Mouse (Mus musculus) embryonic facial prominence, embryonic 12.5 days (tissue): Measurements from ENCODE around the gene Exoc4. TPM values are rescaled to one million over a fixed set of nuclear protein-coding genes. Genes with fewer than 3 reads are reported as not detected.

ENCODE experiments used
- ATAC-seq: fragments of 200-750 bp; cut with Nextera tagmentation; 2 replicates; pipeline ENCODE4 v1.8.0; 2017; ENCODE audit not compliant: insufficient number of reproducible peaks, insufficient read depth, low FRiP score, low TSS enrichment
- H3K27ac ChIP-seq: fragments of 300-500 bp; sonication (generic); 2 replicates; pipeline ENCODE4 v1.5.1; 2016; ENCODE audit warnings: mild to moderate bottlenecking
- H3K27me3 ChIP-seq: fragments of 300-500 bp; sonication (generic); 2 replicates; pipeline ENCODE4 v1.6.1; 2016; ENCODE audit warnings: mild to moderate bottlenecking, moderate library complexity
- H3K36me3 ChIP-seq: fragments of 300-500 bp; sonication (generic); 2 replicates; pipeline ENCODE4 v1.6.1; 2016; ENCODE audit warnings: mild to moderate bottlenecking
- H3K4me1 ChIP-seq: fragments of 300-500 bp; sonication (generic); 2 replicates; pipeline ENCODE4 v1.6.1; 2016
- H3K4me2 ChIP-seq: fragments of 300-500 bp; sonication (generic); replicated peaks from 2 replicates; pipeline ENCODE4 v1.6.1; 2016; ENCODE audit warnings: mild to moderate bottlenecking, moderate library complexity
- H3K4me3 ChIP-seq: fragments of 300-500 bp; sonication (generic); 2 replicates; pipeline ENCODE4 v1.5.1; 2016; ENCODE audit warnings: mild to moderate bottlenecking
- H3K9ac ChIP-seq: fragments of 300-500 bp; sonication (generic); 2 replicates; pipeline ENCODE4 v1.6.1; 2016; ENCODE audit warnings: mild to moderate bottlenecking, moderate library complexity
- H3K9me3 ChIP-seq: fragments of 300-500 bp; sonication (generic); 2 replicates; pipeline ENCODE4 v1.6.1; 2016; ENCODE audit warnings: mild to moderate bottlenecking, moderate library complexity
- WGBS: fragments of 180-500 bp; shearing (Covaris S2); methylation state at CpG from one replicate; pipeline ENCODE4 v1.1.7; 2016; 5-methylcytosine and 5-hydroxymethylcytosine counted together
- polyA plus RNA-seq: library from polyadenylated mRNA; unstranded; fragments of >200 nt; fragmentation: Nextera tagmentation; extraction: Ambion mirVana; gene quantifications from 2 replicates; pipeline ENCODE4 v1.2.1, GENCODE M21; 2016

Exoc4 gene
- polyA plus RNA-seq, 1 experiment from 2014 or later = 39.1 TPM

DNA sequence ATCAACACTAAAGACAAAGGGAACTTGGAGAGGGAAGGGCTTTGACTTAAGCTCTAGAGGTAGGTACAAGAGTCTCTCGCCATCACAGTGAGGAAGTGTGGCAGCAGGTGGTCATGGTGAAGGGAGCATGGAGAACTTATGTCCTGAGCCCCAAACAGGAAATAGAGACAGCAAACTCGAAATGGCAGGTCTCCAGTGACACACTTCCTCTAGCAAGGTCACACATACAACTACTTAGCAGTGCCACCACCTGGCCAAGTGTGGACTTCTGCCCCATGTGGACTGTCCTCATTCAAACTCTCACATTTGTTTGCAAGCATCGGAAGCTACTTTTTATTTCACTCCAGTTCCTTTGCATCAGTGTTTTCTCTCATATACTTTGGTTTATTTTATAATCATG lies 74.0 kb downstream of the Exoc4 start:
- 84% methylated on average over 3 of the region's 3 CpGs for WGBS
- Histone ChIP-seq H3K9ac (no peak overlapping the region), H3K4me2 (no peak overlapping the region), H3K9me3 (no peaks in the 10 kb centered on the region), H3K36me3 (no peaks in the 10 kb centered on the region), H3K27me3 (no peaks in the 10 kb centered on the region), H3K27ac (no peak overlapping the region), H3K4me3 (no peak overlapping the region), H3K4me1 (no peaks in the 10 kb centered on the region)
- ATAC-seq = no peak

DNA sequence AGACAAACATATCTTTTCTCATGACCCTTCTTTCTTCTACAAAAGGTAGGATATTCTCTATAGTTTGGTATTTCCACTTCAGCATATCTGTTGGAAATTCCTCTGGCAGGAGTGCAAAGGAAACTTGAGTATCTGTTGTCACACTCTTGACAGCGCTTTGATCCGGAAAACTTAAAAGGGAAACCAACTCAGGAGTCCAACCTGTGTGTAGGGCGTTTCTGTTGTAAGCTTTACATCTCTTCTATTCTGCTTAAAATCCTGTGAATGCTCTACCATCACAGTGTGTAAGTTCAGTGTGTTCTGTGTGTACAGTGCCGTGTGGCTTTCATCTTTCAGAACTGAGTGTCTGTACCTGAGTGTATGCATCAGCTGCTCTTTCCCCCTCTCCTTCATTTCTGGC lies 74.5 kb downstream of the Exoc4 start:
- Histone ChIP-seq H3K4me1 (no peaks in the 10 kb centered on the region), H3K36me3 (no peaks in the 10 kb centered on the region), H3K9ac (no peak overlapping the region), H3K27ac (no peak overlapping the region), H3K4me3 (no peak overlapping the region), H3K4me2 (no peak overlapping the region), H3K9me3 (no peaks in the 10 kb centered on the region), H3K27me3 (no peaks in the 10 kb centered on the region)
- no peak for ATAC-seq
- 82% methylated on average over 4 of the region's 4 CpGs for WGBS

DNA sequence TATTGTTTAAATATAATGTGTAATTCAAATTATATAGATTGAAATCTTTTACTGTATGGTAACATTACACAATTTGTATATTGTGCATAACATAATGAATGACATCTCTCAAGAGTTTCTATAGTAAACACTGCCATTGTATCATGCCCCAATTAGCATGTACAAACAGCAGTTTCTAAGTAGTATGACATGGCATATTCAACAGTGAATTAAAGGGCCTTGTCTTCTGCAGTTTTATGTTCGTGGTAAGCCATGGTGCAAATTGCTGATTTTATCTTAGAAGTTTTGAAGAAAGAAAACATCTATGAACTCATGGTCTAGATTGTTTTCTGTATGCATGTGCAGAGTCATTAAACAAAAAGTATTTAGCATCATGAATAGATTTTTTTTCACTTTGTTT lies 79.4 kb downstream of the Exoc4 start:
- no peaks in the 10 kb centered on the region for H3K9me3 ChIP-seq
- H3K4me1 ChIP-seq = no peaks in the 10 kb centered on the region
- H3K4me2 ChIP-seq = no peak overlapping the region
- H3K9ac ChIP-seq = no peak overlapping the region
- no peak for ATAC-seq
- no peak overlapping the region for H3K4me3 ChIP-seq
- no peaks in the 10 kb centered on the region for H3K36me3 ChIP-seq
- no peaks in the 10 kb centered on the region for H3K27me3 ChIP-seq
- 85% methylated on average over 1 of the region's 1 CpGs for whole genome bisulfite sequencing
- no peak overlapping the region for H3K27ac ChIP-seq

DNA sequence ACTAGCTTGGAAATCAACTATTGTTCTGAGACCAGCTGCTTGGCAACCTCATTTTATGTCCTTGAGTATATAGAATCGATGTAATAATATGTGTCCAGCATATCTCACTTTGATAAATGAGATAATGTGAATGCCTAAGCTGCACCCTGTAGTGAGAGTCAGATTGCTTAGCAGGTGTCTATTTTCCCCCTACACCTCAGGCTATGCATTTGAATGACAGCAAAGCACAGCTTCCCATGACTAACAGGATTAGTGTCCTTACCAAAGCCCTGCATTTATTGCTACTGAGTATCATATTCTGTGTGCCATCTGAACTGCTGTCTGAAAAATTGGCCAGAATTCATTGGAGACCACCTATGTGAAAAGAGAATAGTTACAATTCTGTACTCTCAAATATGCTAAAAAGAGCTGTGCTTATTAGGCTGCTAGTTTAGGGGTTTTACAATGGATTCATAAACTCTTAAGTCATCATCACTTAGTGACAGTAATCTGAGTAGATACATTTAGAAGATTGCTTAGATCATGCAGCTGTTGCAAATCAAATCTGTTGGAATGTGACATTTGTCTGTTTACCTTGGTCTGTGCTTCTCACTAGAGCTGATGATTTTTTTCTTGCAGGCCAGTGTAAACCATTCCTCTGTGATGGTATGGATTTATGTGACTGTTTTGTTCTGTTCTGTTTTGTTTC lies 98.3 kb downstream of the Exoc4 start:
- Histone ChIP-seq H3K36me3 (no peaks in the 10 kb centered on the region), H3K9ac (no peak overlapping the region), H3K4me1 (0 out of 2 replicates have a peak, but pooled peaks cover 3% of the 10 kb centered on the region), H3K4me3 (no peak overlapping the region), H3K27me3 (no peaks in the 10 kb centered on the region), H3K4me2 (no peak overlapping the region), H3K27ac (no peak overlapping the region), H3K9me3 (no peaks in the 10 kb centered on the region)
- WGBS = 78% methylated on average over 1 of the region's 1 CpGs
- no peak for ATAC-seq

DNA sequence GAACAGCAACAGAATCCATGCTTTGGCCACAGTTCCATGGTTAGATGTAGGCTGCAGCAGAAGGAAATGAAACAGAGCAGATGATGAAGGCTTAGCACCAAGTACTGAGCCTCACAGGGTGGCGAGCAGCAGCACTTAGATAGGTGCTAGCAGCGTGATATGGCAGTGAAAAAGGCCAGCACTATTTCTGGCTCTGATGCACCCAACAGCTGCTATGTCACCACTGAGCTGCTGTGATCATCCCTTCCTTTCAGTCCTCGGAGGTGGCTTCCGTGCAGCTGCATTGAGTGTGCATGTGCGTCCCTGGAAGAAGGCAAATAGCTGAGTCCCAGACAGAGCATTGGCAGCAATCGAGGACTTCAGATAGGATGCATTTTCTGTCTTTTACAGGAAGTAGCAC lies 112.7 kb downstream of the Exoc4 start:
- Histone ChIP-seq H3K27me3 (no peaks in the 10 kb centered on the region), H3K9me3 (no peaks in the 10 kb centered on the region), H3K4me2 (no peak overlapping the region), H3K4me1 (no peaks in the 10 kb centered on the region), H3K9ac (no peak overlapping the region), H3K4me3 (no peak overlapping the region), H3K27ac (no peak overlapping the region), H3K36me3 (no peaks in the 10 kb centered on the region)
- 86% methylated on average over 6 of the region's 6 CpGs for WGBS
- ATAC-seq = no peak

DNA sequence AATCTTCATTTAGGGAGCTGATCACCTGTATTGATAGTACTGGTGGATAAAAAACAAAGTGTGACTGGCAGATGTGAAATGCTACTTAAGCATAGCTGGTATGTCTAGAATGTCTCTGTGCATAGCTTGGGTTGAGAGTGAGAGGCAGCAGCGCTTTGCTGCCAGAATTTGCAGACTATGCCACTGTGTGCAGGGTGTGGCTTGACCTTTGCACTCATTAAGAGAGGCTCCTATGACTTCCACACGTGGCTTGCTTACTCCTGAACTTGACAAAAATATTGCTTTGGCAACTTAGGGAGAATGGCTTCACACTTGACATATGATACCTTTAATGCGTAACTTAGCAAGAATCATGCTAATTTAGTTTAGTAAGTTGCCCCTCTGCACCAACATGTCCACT lies 131.6 kb downstream of the Exoc4 start:
- Histone ChIP-seq H3K4me2 (no peak overlapping the region), H3K9me3 (no peaks in the 10 kb centered on the region), H3K9ac (no peak overlapping the region), H3K4me3 (no peak overlapping the region), H3K27me3 (no peaks in the 10 kb centered on the region), H3K36me3 (no peaks in the 10 kb centered on the region), H3K27ac (no peak overlapping the region), H3K4me1 (no peaks in the 10 kb centered on the region)
- 63% methylated on average over 3 of the region's 3 CpGs for WGBS
- ATAC-seq = no peak

DNA sequence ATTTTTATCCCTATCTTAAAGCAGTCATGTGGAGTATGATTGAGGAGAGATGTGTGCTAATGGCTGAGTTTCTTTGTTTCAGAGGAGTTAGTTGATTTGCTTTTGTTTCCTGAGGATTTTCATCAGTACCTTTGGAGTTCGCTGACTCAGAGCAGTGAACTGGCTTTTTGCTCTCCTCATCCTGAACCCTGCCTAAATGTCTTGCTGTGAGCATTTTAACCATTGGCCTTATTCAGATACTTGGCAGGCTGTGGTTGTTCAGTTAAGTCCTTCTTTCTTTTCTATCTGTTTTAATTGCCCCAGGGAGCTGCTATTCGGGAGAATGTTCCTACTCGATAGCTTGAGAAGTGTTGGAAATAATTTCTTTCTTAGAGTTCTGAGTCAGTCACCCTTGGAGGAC lies 133.3 kb downstream of the Exoc4 start:
- Histone ChIP-seq H3K4me1 (no peaks in the 10 kb centered on the region), H3K4me2 (no peak overlapping the region), H3K27me3 (no peaks in the 10 kb centered on the region), H3K9ac (no peak overlapping the region), H3K27ac (no peak overlapping the region), H3K9me3 (no peaks in the 10 kb centered on the region), H3K36me3 (no peaks in the 10 kb centered on the region), H3K4me3 (no peak overlapping the region)
- 71% methylated on average over 3 of the region's 3 CpGs for WGBS
- no peak for ATAC-seq

DNA sequence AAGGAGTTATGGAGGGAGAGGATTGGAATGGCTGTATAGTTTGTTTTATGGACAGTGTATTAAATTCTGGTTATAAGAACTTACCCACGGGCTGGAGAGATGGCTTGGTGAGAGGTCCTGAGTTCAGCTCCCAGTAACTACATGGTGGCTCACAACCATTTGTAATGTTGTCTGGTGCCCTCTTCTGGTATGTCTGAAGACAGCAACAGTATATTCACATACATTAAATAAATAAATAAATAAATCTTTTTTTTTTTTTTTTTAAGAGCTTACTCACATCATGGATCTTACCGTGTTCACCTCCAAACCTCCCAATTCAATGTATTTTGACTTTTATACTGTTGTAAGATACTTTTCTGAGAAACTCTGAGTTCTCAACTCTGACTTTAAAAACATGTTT lies 143.1 kb downstream of the Exoc4 start:
- H3K36me3 ChIP-seq = no peaks in the 10 kb centered on the region
- no peak for ATAC-seq
- H3K27me3 ChIP-seq = no peaks in the 10 kb centered on the region
- H3K27ac ChIP-seq = no peak overlapping the region
- 81% methylated on average over 2 of the region's 2 CpGs for WGBS
- no peak overlapping the region for H3K4me2 ChIP-seq
- no peak overlapping the region for H3K4me3 ChIP-seq
- H3K9ac ChIP-seq = no peak overlapping the region
- no peaks in the 10 kb centered on the region for H3K9me3 ChIP-seq
- no peaks in the 10 kb centered on the region for H3K4me1 ChIP-seq

DNA sequence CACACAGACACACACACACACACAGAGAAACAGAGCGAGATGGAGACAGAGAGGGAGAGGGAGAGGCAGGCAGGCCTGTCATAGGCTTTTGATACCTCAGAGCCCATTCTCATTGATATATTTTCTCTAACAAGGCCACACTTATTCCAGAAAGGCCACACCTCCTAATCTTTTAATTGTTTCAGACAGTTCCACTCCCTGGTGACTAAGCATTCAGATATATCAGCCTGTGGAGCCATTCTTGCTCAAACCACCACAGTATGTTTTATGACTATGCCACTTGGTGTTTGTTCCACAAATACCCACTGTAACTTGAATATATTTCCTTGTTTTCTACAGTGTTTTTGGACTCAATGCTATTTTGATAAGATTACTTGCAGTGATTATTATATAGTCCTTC lies 150.6 kb downstream of the Exoc4 start:
- Histone ChIP-seq H3K9ac (no peak overlapping the region), H3K9me3 (no peaks in the 10 kb centered on the region), H3K36me3 (no peaks in the 10 kb centered on the region), H3K4me1 (no peaks in the 10 kb centered on the region), H3K4me2 (no peak overlapping the region), H3K27ac (no peak overlapping the region), H3K4me3 (no peak overlapping the region), H3K27me3 (no peaks in the 10 kb centered on the region)
- no CpG with 5 or more reads among the region's 1 CpGs for WGBS
- ATAC-seq = no peak

DNA sequence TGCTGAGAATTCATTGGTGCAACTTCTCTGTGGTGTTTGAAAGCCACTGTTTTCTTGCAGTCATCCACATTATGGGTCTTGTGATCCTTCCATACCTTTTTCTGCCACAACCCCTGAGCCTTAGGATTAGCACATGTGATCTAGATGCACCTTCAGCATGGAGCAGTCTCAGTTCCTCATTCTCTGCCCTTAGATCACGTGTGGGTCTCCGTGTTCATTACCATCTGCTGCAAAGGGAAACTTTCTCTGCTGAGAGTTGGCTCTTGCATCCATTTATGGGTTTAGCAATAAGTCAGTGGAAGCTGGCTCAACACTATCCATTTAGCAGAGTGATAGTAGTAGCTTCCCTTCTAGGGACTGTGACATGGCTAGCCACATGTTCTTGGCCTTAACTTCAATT lies 152.3 kb downstream of the Exoc4 start:
- WGBS = 93% methylated on average over 2 of the region's 2 CpGs
- Histone ChIP-seq H3K27ac (no peak overlapping the region), H3K4me2 (no peak overlapping the region), H3K9me3 (no peaks in the 10 kb centered on the region), H3K4me3 (no peak overlapping the region), H3K9ac (no peak overlapping the region), H3K27me3 (no peaks in the 10 kb centered on the region), H3K4me1 (no peaks in the 10 kb centered on the region; the same call in 1 of the 2 replicates), H3K36me3 (no peaks in the 10 kb centered on the region)
- ATAC-seq = no peak

DNA sequence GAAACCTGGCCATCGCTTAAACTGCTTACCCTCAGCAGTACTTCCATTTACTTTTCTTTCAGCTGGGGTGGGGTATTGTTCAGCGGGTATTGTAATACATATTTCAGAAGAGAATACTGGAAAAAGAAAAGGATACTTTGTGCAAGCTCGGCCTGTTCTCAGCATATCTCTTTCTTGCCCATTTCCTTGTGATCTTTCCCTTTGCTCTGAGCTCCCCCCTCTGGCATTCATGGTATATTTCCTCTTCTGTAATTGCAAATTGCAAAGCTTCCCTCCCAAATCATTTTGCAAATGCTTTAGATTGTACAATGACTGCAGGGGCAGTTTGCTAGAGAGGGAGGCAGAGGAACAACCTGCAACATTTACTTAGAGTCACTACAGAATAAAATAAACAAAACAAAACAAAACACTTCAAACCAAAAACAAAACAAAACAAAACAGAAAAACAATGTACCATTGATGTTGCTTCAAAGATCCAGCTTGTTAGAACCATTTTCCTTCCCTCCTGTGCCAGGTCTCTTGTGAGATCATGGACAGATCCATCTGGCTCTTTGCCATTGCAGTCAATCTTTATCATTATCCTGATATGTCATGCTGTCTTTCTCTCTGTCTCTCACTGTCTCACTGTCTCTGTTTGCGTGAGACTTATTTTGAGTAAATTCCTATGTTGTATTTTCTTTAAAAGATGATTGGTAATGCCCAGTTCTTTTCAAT lies 156.8 kb downstream of the Exoc4 start:
- H3K9me3 ChIP-seq = no peaks in the 10 kb centered on the region
- H3K9ac ChIP-seq = no peak overlapping the region
- H3K4me1 ChIP-seq = peaks cover 3% of the 10 kb centered on the region; the same call in 1 of the 2 replicates
- H3K4me3 ChIP-seq = no peak overlapping the region
- no peak overlapping the region for H3K4me2 ChIP-seq
- no peaks in the 10 kb centered on the region for H3K27me3 ChIP-seq
- 52% methylated on average over 4 of the region's 4 CpGs for WGBS
- no peaks in the 10 kb centered on the region for H3K36me3 ChIP-seq
- no peak overlapping the region for H3K27ac ChIP-seq
- ATAC-seq = no peak

DNA sequence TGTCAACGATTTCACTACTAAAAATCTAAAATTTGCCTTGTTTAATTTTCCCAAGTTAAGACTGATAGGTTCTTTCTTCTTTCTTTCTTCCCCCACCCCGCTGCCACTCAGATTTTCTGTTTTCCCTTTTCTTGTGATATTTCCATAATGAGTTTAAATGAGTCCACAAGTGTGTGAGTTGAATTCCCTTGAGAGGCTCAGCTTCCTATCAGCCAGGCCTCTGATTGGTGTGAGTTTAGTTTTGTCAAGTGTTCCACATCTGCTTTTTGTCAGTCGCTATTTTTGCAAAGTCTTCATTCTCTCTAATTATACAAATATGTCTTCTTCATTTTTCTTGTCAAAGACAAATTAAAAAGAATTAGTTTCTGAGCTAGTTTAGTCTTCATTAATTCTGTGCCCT lies 160.7 kb downstream of the Exoc4 start:
- H3K4me1 ChIP-seq = peaks cover 3% of the 10 kb centered on the region; the same call in 1 of the 2 replicates
- H3K9ac ChIP-seq = no peak overlapping the region
- no peak for ATAC-seq
- no peaks in the 10 kb centered on the region for H3K9me3 ChIP-seq
- no peak overlapping the region for H3K27ac ChIP-seq
- H3K27me3 ChIP-seq = no peaks in the 10 kb centered on the region
- WGBS = 27% methylated on average over 3 of the region's 3 CpGs
- H3K4me3 ChIP-seq = no peak overlapping the region
- no peak overlapping the region for H3K4me2 ChIP-seq
- no peaks in the 10 kb centered on the region for H3K36me3 ChIP-seq
